Mouse (Mus musculus): ENCODE results near the gene Tnfrsf1a. TPM values are rescaled to one million over a fixed set of nuclear protein-coding genes. Genes with fewer than 3 reads are reported as not detected.

Tnfrsf1a gene
- polyA plus RNA-seq, 1 experiment from 2014 or later: 155 TPM

- WGBS (ENCODE audit: missing documents): 36% methylated on average over 9 of the region's 9 CpGs
- H3K36me3 ChIP-seq (ENCODE audit: inconsistent target): no peaks in the 10 kb centered on the region
- no peak overlapping the region for H3K27ac ChIP-seq
- no peak overlapping the region for H3K4me3 ChIP-seq (ENCODE audit: inconsistent target)
- H3K79me2 ChIP-seq (ENCODE audit: inconsistent target): no peaks in the 10 kb centered on the region
Observed at GRCm38 (mm10) chr6:125338791-125339660, 10.1 kb upstream of the Tnfrsf1a start.

- H3K27ac ChIP-seq: no peak overlapping the region
- no peak overlapping the region for H3K4me3 ChIP-seq (ENCODE audit: inconsistent target)
- 29% methylated on average over 5 of the region's 5 CpGs for WGBS (ENCODE audit: missing documents)
- H3K79me2 ChIP-seq (ENCODE audit: inconsistent target): no peaks in the 10 kb centered on the region
- H3K36me3 ChIP-seq (ENCODE audit: inconsistent target): no peaks in the 10 kb centered on the region
Observed at GRCm38 (mm10) chr6:125340244-125340643, 8.9 kb upstream of the Tnfrsf1a start.

DNA sequence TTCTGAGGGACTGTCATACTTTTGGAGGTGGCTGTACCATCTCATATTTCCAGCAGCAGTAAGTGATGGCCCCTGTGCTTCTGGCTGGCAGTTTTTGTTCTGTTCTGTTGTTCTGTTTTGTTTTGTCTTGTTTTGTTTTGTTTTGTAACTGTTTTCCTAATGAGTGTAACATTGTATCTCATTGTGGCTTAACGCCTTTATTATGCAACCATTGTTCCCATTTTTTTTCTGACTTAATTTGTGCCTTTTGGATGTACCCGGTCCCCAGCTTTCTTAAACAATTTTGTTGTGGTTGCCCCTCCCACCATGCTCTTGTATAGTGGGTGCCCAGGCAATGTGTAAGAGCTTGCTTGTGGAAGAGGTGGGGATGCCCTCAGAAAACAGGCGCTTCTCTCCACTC lies 7.0 kb upstream of the Tnfrsf1a start:
- H3K4me3 ChIP-seq (ENCODE audit: inconsistent target): no peak overlapping the region
- H3K27ac ChIP-seq: no peak overlapping the region
- 19% methylated on average over 3 of the region's 3 CpGs for WGBS (ENCODE audit: missing documents)
- H3K36me3 ChIP-seq (ENCODE audit: inconsistent target): no peaks in the 10 kb centered on the region
- no peaks in the 10 kb centered on the region for H3K79me2 ChIP-seq (ENCODE audit: inconsistent target)

DNA sequence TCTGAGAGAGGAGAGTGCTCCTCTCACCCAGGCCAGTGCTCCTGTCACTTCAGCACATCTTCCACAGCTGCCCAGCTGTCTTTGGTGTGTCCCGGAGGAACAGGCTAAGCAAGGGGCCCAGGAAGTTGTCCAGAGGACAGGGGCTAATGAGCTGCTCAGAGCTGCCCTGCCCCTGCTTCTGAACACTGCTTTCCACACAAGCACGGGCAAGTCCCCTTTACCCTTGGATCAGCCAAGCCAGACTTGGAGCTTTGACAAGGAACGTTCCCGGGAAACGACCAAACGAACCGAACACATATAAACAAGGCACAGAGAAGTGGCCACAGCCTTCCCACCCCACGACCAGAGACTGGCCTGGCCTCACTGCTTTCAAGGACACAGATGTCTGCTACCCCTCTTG lies 5.1 kb upstream of the Tnfrsf1a start:
- no peak overlapping the region for H3K4me3 ChIP-seq (ENCODE audit: inconsistent target)
- WGBS (ENCODE audit: missing documents): 94% methylated on average over 8 of the region's 8 CpGs
- no peaks in the 10 kb centered on the region for H3K79me2 ChIP-seq (ENCODE audit: inconsistent target)
- H3K27ac ChIP-seq: no peak overlapping the region
- no peaks in the 10 kb centered on the region for H3K36me3 ChIP-seq (ENCODE audit: inconsistent target)

DNA sequence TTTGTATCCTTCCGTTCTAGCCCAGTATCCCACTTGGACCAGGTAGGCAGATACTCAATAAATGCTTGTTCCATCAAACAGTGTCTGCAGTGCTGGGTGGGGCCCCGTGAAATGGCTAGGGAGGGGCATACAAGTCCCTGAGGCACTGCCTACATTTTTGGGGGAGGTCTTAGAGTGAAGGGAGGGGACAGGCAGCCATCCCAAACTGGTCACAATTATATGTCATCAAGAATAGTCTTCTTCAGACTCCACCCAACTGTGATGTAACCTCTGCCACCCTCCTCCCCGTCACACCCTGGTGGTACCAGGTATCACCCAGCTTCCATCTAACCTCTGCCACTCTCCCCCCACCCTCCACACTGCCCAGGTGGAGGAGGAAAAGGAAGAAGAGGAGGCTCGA lies 4.3 kb upstream of the Tnfrsf1a start:
- whole genome bisulfite sequencing (ENCODE audit: missing documents): 65% methylated on average over 4 of the region's 4 CpGs
- H3K36me3 ChIP-seq (ENCODE audit: inconsistent target): no peaks in the 10 kb centered on the region
- H3K79me2 ChIP-seq (ENCODE audit: inconsistent target): peaks cover 6% of the 10 kb centered on the region
- H3K27ac ChIP-seq: peak overlapping the region; percentile 38
- no peak overlapping the region for H3K4me3 ChIP-seq (ENCODE audit: inconsistent target)

DNA sequence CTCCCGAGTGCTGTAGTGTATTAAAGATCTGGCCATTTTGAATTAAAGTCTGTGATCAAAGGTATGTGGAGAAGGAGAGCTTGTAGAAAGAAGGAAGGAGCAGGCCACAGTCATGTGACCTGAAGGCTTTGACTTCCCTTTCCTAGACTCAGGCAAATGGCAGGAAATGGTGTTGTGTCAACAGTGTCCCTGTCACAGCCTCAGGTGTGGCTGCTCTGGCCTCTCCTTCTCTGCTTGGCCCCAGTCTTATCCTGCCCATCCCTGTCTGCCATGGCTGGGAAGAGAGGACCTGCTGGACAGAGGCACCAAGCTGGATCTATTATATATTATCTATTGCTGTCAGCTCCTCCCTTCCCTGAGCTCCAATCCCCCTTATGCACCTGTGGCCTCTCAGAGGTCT lies 3.5 kb upstream of the Tnfrsf1a start:
- Histone ChIP-seq H3K79me2 (ENCODE audit: inconsistent target) (peaks cover 14% of the 10 kb centered on the region), H3K27ac (peak overlapping the region; percentile 38), H3K4me3 (ENCODE audit: inconsistent target) (no peak overlapping the region), H3K36me3 (ENCODE audit: inconsistent target) (no peaks in the 10 kb centered on the region)
- 27% methylated on average over 1 of the region's 1 CpGs for WGBS (ENCODE audit: missing documents)

GRCm38 (mm10) chr6:125346029-125346428 lies 3.1 kb upstream of the Tnfrsf1a start:
- H3K27ac ChIP-seq: peak overlapping the region; percentile 5; the same call in 1 of the 2 replicates
- WGBS (ENCODE audit: missing documents): 92% methylated on average over 2 of the region's 2 CpGs

GRCm38 (mm10) chr6:125349575-125350230 lies 541 bp downstream of the Tnfrsf1a start:
- peaks cover 55% of the 10 kb centered on the region for H3K79me2 ChIP-seq (ENCODE audit: inconsistent target)
- WGBS (ENCODE audit: missing documents): under 1% methylated on average over 26 of the region's 27 CpGs
- no peaks in the 10 kb centered on the region for H3K36me3 ChIP-seq (ENCODE audit: inconsistent target)
- H3K4me3 ChIP-seq (ENCODE audit: inconsistent target): peak overlapping the region; percentile 98
- peak overlapping the region; percentile 98 for H3K27ac ChIP-seq

More at GRCm38 (mm10) chr6:125346029-125346428, 3.1 kb upstream of the Tnfrsf1a start:
- Histone ChIP-seq H3K79me2 (ENCODE audit: inconsistent target) (peaks cover 18% of the 10 kb centered on the region), H3K36me3 (ENCODE audit: inconsistent target) (no peaks in the 10 kb centered on the region), H3K4me3 (ENCODE audit: inconsistent target) (no peak overlapping the region)

DNA sequence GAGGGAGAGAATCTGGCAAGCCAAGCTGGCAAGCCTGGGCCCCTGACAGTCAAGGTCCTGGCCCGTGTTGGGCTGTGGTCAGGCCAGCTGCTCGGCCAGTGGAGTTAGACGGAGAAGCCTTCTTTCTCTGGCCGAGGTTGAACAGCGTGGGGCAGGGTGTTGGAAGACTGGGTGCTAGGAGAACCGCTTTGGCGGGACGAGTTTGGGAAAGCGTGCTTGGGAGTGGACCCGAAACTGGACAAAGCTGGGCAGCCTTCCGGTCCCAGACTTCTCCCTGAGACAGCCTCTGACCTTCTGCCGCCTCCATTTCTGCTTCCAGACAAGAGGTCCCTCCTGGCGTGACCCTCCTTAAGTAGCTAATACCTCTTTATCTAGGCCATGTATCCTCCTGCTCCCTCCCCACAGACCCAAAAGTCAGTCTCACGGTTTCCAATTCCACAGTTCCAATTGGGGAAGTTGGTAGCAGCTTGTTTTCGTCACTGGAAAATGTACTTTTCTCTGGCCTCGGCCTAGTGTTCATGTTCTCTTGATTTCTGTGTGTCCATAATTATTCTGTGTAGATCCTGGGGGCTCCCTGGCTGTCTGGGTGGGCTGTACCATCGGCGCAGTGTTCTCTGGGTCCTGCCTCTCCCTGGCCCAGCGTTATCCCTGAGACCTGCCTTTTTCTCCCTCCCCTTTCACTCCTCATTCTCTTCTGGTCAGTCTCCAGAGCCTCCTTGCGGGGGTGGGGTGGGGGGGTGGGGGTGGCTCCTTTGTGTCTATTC lies 1.3 kb downstream of the Tnfrsf1a start:
- peak overlapping the region; percentile 98 for H3K4me3 ChIP-seq (ENCODE audit: inconsistent target)
- peaks cover 62% of the 10 kb centered on the region for H3K79me2 ChIP-seq (ENCODE audit: inconsistent target)
- peak overlapping the region; percentile 98 for H3K27ac ChIP-seq
- under 1% methylated on average over 19 of the region's 20 CpGs for WGBS (ENCODE audit: missing documents)
- H3K36me3 ChIP-seq (ENCODE audit: inconsistent target): no peaks in the 10 kb centered on the region

- Histone ChIP-seq H3K27ac (peak overlapping the region; percentile 98), H3K36me3 (ENCODE audit: inconsistent target) (no peaks in the 10 kb centered on the region), H3K4me3 (ENCODE audit: inconsistent target) (peak overlapping the region; percentile 98), H3K79me2 (ENCODE audit: inconsistent target) (peaks cover 67% of the 10 kb centered on the region)
- WGBS (ENCODE audit: missing documents): 44% methylated on average over 2 of the region's 2 CpGs
Observed at GRCm38 (mm10) chr6:125350995-125351324, 1.8 kb downstream of the Tnfrsf1a start.

GRCm38 (mm10) chr6:125351368-125352045 lies 2.3 kb downstream of the Tnfrsf1a start:
- Histone ChIP-seq H3K79me2 (ENCODE audit: inconsistent target) (peaks cover 73% of the 10 kb centered on the region), H3K36me3 (ENCODE audit: inconsistent target) (no peaks in the 10 kb centered on the region), H3K4me3 (ENCODE audit: inconsistent target) (peak overlapping the region; percentile 98), H3K27ac (peak overlapping the region; percentile 98)
- WGBS (ENCODE audit: missing documents): 12% methylated on average over 8 of the region's 8 CpGs

DNA sequence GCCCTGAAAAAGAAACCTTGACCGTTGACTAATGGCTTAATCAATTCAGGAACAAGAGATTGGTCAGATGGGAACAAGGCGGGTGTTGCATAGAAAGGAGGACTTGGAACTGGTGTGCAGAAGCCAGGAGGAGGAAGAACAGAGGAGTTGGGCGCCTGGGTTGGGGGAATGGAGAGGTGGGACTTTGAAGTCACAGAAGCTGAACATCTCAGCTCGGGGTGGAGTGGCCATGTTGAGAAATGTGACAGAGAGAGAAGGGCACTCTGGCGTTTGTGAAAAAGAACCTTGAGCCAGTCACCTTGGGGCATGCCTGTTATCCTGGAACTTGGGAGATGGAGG lies 2.9 kb downstream of the Tnfrsf1a start:
- WGBS (ENCODE audit: missing documents): 10% methylated on average over 5 of the region's 5 CpGs
- Histone ChIP-seq H3K27ac (peak overlapping the region; percentile 98), H3K4me3 (ENCODE audit: inconsistent target) (peak overlapping the region; percentile 98), H3K79me2 (ENCODE audit: inconsistent target) (peaks cover 78% of the 10 kb centered on the region), H3K36me3 (ENCODE audit: inconsistent target) (peaks cover under 1% of the 10 kb centered on the region; the same call in 1 of the 2 replicates)

DNA sequence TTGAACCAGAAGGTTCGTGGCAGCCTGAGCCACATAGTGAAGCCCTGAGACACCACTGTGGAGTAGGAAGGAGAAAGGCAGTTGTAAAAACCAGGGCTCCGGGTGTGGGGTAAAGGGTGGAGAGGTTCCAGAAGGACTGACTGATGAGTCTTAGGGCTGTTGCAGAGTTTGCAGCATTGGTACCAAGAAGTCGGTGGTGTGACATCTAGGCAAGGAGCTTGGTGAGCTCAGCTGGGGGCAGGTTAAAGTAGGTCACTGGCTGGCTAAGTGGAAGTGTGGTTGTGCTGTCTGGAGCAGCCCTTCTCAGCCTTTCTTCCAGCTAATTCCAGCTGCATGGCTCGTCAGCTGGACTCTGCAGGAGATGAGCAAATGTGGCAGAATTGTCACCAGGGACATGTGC lies 3.6 kb downstream of the Tnfrsf1a start:
- Histone ChIP-seq H3K79me2 (ENCODE audit: inconsistent target) (peaks cover 86% of the 10 kb centered on the region), H3K36me3 (ENCODE audit: inconsistent target) (peaks cover 8% of the 10 kb centered on the region), H3K27ac (peak overlapping the region; percentile 98), H3K4me3 (ENCODE audit: inconsistent target) (peak overlapping the region; percentile 2; the same call in 1 of the 2 replicates)
- WGBS (ENCODE audit: missing documents): 31% methylated on average over 4 of the region's 4 CpGs

- H3K27ac ChIP-seq: peak overlapping the region; percentile 98
- peaks cover 13% of the 10 kb centered on the region for H3K36me3 ChIP-seq (ENCODE audit: inconsistent target)
- H3K79me2 ChIP-seq (ENCODE audit: inconsistent target): peaks cover 90% of the 10 kb centered on the region
- WGBS (ENCODE audit: missing documents): 32% methylated on average over 11 of the region's 11 CpGs
- peak overlapping the region; percentile 2; the same call in 1 of the 2 replicates for H3K4me3 ChIP-seq (ENCODE audit: inconsistent target)
Observed at GRCm38 (mm10) chr6:125353221-125353620, 4.1 kb downstream of the Tnfrsf1a start.
